Mouse (Mus musculus) pancreas, adult 10 weeks (tissue): ENCODE measurements around the gene Gm20075. TPM values are rescaled to one million over a fixed set of nuclear protein-coding genes. Genes with fewer than 3 reads are reported as not detected.

Source experiments
- polyA plus RNA-seq: library from polyadenylated mRNA; stranded (reverse); fragments of 350-450 nt; fragmentation: Illumina TruSeq; extraction: RNeasy Lipid Tissue Mini Kit (QIAGEN cat#74804); gene quantifications from one replicate; pipeline ENCODE4 v1.2.3, GENCODE M21; 2015; ENCODE audit warnings: low read depth, low replicate concordance; ENCODE audit not compliant: insufficient read depth

Gm20075 gene
- polyA plus RNA-seq = 1.1 TPM

DNA sequence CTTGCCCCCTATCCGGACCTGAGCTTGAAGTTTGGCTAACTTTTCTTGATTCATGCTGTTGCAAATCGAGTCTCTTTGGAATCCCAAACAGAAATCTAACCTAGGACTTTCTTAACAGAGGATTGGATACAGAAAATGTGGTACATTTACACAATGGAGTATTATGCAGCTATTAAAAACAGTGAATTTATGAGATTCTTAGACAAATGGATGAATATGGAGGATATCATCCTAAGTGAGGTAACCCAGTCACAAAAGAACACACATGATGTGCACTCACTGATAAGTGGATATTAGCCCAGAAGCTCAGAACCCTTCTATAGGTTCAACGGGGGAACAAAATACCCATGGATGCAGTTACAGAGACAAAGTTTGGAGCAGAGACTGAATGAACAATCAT, at the start of gene Gm20075:
TSS of gene Gm20075 (minus strand) at position 101 of the 400 bp plus-strand sequence.

DNA sequence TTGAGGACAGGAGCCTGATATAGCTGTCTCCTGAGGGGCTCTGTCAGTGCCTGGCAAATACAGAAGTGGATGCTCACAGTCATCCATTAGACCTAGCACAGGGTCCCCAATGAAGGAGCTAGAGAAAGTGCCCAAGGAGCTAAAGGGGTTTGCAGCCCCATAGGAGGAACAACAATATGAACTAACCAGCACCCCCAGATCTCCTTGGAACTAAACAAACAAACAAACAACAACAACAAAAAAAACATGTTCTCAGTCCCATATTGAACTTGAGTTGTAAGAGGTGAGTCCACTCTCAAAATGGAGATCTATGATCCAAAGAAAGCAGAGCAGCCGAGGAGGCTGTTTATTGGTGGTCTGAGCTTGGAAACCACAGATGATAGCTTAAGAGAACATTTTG, 578 bp upstream of the Gm20075 start, which contains the start of gene Gm17190:
TSS of gene Gm17190 (plus strand) at position 301 of the 400 bp plus-strand sequence.

Other genes with a start within 250 kb of the Gm20075 start
- 3.7 TPM for gene Iqgap2, start 189.5 kb downstream of the Gm20075 start, polyA plus RNA-seq
- not detected for gene Gm17190, start 678 bp upstream of the Gm20075 start, polyA plus RNA-seq
- gene Sv2c, start 51.2 kb upstream of the Gm20075 start, polyA plus RNA-seq = 0.94 TPM